Mouse (Mus musculus): Measurements from ENCODE around the gene Ap4e1. TPM values are rescaled to one million over a fixed set of nuclear protein-coding genes. Genes with fewer than 3 reads are reported as not detected.
A peak's percentile ranks its signal among the peaks of the same experiment; 100 is the strongest.
"Not testable (repeated sequence)": the region's sequence is repeated elsewhere in the genome, so short reads cannot be mapped to it uniquely, and the experiment has no call there.

Gene Ap4e1
- total RNA-seq, 2 experiments from 2014 or later = 8.3 to 9.1 TPM

DNA sequence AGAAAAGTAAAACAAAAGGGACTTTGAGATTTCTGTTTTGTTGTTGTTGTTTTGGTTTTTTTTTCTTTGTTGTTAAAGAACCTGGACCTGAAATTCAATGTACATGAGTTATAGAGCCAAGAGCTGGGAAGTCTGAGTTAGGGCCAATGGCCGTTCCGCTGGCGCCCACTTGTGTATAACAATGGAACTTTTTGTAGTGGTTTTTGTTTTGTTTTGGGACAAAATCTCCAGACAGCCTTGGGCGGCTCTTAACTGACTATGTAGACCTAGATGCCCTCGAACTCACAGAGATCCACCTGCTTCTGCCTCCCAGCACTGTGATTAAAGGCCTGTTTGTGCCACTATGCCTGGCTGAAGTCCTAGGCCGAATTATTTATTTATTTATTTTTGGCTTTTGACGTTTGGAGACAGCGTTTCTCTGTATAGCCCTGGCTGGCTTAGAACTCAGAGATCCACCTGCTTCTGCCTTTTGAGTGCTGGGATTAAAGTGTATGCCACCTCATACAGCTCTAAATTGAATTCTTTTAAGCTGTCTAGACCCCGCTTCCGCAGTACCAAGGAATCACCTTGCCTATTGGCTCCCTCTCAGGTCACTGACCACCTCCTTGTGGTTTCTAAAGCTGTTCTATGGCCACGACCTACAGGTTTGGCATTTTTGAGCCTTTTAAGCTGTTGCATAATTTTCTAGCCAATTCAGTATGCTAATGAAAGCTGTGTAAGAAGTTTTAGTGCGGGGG, 1.7 kb upstream of the Ap4e1 start:
- peak; percentile 73 for TF ChIP-seq CTCF (IDR thresholded peaks at IDR 0.05)

DNA sequence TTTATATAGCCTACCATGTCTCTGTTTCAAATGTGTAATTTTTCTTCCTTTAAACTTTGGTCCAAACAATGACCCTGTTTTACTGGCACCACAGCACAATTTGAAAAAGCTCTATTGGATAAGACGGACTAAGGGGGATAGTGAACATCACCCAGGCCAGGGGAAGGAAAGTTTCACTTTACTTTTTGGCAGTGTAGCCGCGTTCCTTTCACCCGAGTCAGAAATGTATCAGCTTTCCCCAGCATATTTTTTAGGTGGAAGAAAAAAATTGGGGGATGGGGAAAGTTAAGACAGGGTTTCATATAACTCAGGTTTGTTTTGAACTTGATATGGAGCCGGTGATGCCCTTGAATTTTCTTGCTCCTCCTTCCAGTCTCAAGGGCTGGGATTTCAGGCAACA, 1.0 kb upstream of the Ap4e1 start:
- Histone ChIP-seq H3K27ac (peak overlapping the region; percentile 89), H3K4me3 (no peak overlapping the region)
- intact Hi-C loops (cut with DNase I) = loop anchor here (5.0 kb wide), 2 partner anchors 225 to 415 kb away; partner anchors contain the start of gene Usp50
- peak; percentile 67 for DNase-seq
- no peak for TF ChIP-seq CTCF (IDR thresholded peaks at IDR 0.05)

More for the DNA sequence above, 1.7 kb upstream of the Ap4e1 start:
- peak overlapping the region; percentile 89 for H3K27ac ChIP-seq
- DNase-seq = peak; percentile 53
- intact Hi-C loops (cut with DNase I) = loop anchor here (5.0 kb wide), 2 partner anchors 225 to 415 kb away; partner anchors contain the start of gene Usp50
- peak overlapping the region; percentile 69 for H3K4me3 ChIP-seq

DNA sequence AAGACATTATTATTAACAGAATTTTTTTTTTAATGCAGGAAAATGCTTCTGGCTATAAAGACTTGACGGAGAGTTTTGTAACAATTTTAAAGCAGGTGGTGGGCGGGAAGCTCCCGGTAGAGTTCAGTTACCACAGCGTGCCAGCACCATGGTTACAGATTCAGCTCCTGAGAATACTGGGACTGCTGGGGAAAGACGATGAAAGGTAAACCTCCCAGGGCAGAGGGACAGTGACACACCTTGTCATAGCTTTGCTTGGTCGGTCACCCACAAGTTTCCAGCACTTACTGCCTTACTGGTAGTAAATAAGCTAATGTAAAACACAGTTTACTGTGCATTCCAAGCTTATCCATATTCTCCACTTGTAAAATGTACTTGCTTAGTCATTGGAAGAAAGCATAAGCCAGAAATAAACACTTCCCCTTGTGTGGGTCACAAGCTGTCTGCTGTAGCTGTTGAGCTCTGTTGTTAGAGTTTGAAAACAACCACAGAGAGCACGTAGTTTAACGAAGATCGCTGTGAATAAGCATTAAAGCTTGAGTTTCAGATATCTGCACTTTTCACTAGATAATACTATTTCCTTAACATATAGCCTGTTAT, 26.6 kb downstream of the Ap4e1 start:
- Histone ChIP-seq H3K4me3 (no peak overlapping the region), H3K27ac (no peak overlapping the region)
- no peak for TF ChIP-seq CTCF (IDR thresholded peaks at IDR 0.05)
- intact Hi-C loops (cut with DNase I) = no loop called here
- no peak for DNase-seq

DNA sequence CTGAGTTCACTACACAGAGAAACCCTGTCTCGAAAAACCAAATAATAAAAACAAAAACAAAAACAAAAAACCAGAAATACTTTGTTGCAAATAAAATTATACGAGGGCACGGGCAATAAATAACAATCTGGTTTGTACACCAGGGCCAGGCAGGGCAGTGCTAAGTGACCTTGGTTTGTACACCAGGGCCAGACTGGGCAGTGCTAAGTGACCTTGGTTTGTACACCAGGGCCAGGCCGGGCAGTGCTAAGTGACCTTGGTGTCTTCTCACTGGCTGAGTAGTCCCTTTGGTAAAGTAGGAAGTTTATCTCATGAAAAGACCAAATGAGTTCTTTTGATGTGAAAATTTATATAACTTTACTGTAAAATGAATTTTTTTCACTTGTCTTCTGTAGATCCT, 28.8 kb downstream of the Ap4e1 start:
- TF ChIP-seq CTCF (IDR thresholded peaks at IDR 0.05) = no peak
- intact Hi-C loops (cut with DNase I) = no loop called here
- DNase-seq = no peak
- no peak overlapping the region for H3K27ac ChIP-seq
- H3K4me3 ChIP-seq = no peak overlapping the region

DNA sequence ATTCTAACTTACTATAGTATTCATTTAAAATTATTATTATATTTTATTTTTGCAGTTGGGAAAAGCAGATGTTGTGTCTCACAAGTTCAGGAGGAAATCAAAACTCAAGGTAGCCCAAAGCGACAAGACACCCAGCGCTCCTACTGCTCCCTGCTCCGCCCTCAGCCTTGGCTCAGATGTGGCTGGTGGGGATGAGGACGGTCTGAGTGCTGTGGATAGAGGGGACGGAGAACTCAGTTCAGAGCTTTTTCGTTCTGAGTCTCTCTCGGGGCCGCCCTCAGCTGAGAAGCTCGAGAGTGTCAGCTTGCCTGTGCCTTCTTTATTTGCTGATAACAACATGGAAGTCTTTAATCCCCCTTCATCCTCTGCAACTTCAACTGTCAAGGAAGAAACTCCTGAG, 53.0 kb downstream of the Ap4e1 start:
- Histone ChIP-seq H3K4me3 (no peak overlapping the region), H3K27ac (no peak overlapping the region)
- TF ChIP-seq CTCF (IDR thresholded peaks at IDR 0.05) = no peak
- no peak for DNase-seq
- intact Hi-C loops (cut with DNase I) = no loop called here

DNA sequence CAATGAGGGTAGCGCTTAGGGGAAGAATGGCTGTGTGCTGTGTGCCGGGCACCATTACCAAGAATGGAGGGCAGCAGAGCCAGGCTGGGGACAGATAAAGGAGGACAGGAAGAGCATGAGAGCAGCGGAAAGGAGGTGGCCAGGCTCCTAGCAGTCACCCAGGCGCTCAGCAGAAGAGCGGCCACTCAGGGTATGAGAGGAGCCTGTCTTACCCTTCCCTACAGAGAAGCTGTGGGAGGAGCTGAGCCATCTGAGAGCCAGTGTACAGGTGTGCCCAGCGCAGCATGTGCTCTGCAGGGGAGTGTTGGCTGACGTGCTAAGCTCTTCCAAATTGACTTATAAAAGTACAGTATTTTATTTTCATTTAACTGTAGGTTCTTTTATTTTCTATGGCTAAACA, 60.3 kb downstream of the Ap4e1 start:
- DNase-seq = no peak
- H3K4me3 ChIP-seq = no peak overlapping the region
- intact Hi-C loops (cut with DNase I) = no loop called here
- TF ChIP-seq CTCF (IDR thresholded peaks at IDR 0.05) = no peak
- no peak overlapping the region for H3K27ac ChIP-seq

DNA sequence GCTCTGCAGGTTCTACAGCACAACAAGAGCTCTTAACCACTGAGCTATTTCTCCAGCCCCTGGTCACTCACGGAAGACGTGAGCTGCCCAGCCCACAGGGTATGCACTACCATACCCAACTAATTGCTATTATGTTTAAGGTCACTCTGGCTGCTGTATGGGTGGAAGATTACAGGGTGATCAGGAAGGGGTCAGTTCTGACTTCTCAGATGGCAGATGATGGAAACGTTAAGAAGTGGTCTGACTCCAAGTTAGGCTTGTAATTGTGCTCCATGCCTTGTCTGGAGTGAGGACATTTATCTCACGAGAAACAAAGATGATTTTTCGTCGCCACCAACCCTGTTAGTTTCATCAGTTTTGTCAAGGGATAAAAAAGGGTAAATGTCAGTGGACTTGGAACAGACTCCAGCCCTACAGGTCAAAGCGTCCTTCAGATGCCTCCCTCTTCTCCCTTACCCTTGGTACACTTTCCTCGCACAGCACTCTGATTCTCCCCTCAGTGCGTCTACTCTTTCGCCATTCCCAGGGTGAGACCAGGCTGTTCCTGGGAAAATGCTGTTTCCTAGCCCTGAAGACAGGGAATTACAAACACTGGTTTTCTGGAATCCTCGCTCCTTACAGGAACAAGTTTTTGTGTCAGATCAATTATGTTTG, 61.4 kb downstream of the Ap4e1 start:
- Histone ChIP-seq H3K27ac (peak overlapping the region; percentile 86), H3K4me3 (peak overlapping the region; percentile 78)
- TF ChIP-seq CTCF (IDR thresholded peaks at IDR 0.05) = no peak
- intact Hi-C loops (cut with DNase I) = loop anchor here (5.0 kb wide), 2 partner anchors 62 to 137 kb away; partner anchors contain the start of genes 1810024B03Rik, Ncaph and Snrnp200
- no peak for DNase-seq

DNA sequence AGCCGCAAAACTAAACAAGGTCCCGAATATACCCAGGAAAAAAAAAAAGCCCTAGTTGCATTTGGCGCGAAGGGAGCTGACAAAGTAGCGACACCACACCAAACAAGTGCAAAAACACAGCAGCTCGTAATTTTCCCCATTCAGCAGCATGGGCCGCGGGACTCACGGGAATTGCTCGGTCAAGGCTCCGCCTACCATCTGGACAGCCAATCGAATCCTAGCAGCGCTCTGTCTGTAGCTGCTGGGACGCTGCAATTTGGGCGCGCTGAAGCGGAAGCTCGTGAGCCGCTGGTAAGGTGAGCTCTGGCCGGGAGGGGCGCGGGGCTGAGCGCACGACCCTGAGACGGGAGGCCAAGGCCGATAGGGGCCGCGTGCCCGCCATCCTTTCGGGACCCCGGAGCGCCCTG, 61.9 kb downstream of the Ap4e1 start, which contains the start of gene Blvra:
Gene Blvra, plus strand, starts transcription at position 231 of the 407 bp plus-strand sequence.
- peak; percentile 92 for DNase-seq
- TF ChIP-seq CTCF (IDR thresholded peaks at IDR 0.05) = peak; percentile 13; the same call in 1 of the 2 replicates
- peak within 1 kb of the TSS; percentile 86 for H3K27ac ChIP-seq
- H3K4me3 ChIP-seq = peak within 1 kb of the TSS; percentile 78
- intact Hi-C loops (cut with DNase I) = loop anchor here (5.0 kb wide), 2 partner anchors 62 to 137 kb away; partner anchors contain the start of genes 1810024B03Rik, Ncaph and Snrnp200

DNA sequence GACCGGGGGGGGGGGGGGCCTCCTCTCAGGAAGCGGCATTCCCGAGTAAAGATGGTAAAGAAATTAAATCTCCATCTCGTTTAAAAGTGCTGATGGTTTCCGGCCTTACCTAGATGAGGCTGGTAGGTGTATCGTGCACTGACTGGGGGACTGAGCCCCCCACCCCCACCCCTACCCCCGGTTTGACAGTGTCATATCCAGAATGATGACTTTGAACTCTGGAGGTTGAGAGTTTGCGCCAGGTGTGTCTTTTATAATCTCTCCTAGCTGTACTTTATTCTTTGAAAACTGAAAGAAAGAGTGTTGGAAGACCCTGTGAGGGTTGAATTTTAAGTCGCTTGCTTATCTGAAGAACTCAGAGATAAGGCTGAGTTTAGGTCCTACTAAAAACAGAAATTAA, 62.4 kb downstream of the Ap4e1 start:
- intact Hi-C loops (cut with DNase I) = loop anchor here (5.0 kb wide), 2 partner anchors 61 to 136 kb away; partner anchors contain the start of genes 1810024B03Rik, Ncaph and Snrnp200
- Histone ChIP-seq H3K27ac (peak overlapping the region; percentile 86), H3K4me3 (peak overlapping the region; percentile 78)
- TF ChIP-seq CTCF (IDR thresholded peaks at IDR 0.05) = no peak
- no peak for DNase-seq

DNA sequence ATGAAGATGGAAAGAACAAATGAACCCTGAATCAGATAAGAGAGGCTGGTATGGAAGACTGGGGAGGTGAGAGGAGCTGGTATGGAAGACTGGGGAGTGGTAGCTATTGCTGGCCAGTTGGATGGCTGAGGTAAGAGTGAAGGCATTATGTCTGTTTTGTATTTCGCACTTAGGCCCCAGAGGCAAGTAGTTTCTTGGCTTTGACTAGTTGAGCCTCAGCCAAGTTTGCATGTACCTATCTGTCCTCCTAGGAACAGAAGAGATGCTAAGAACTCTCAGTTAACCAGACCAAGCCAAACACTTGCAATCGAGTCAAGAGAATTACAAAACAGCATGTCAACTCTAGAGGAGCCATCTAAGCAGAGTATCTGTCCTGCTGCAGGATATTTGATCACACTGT, 65.6 kb downstream of the Ap4e1 start:
- no peak overlapping the region for H3K4me3 ChIP-seq
- intact Hi-C loops (cut with DNase I) = loop anchor here (5.0 kb wide), 2 partner anchors 58 to 133 kb away; partner anchors contain the start of genes 1810024B03Rik, Ncaph and Snrnp200
- H3K27ac ChIP-seq = no peak overlapping the region
- DNase-seq = no peak
- TF ChIP-seq CTCF (IDR thresholded peaks at IDR 0.05) = no peak

DNA sequence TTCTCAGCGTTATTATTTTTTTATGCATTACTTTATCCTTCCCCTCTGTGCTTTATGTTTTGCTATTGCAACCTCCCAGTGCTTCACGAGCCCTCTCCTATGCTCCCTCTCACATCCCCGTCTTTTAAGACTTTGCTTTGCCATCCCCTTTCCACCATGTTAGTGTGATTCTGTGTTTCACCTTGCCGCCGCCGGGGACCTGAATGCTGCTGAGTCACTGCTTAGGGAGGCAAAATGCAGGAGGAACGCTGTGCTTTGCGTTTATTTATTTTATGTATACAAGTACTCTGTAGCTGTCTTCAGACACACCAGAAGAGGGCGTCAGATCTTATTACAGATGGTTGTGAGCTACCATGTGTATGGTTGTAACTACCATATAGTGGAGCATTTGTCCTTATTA, 69.1 kb downstream of the Ap4e1 start:
- Histone ChIP-seq H3K4me3 (no peak overlapping the region), H3K27ac (no peak overlapping the region)
- intact Hi-C loops (cut with DNase I) = no loop called here
- no peak for DNase-seq
- TF ChIP-seq CTCF (IDR thresholded peaks at IDR 0.05) = no peak

DNA sequence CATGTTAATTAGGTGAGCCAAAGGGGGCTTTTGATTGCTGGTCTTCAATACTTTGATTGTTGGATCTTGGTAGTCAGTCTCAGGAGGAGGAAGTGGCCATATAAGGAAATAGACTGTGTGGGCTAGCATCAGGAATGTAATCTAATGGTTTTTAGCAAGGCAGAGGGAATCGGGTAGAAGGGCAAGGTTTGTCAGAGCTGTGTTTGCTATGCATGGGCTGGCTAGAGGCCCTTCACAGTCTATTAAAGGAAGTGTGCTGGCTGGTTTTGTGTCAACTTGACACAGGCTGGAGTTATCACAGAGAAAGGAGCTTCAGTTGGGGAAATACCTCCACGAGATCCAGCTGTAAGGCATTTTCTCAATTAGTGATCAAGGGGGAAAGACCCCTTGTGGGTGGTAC, 70.5 kb downstream of the Ap4e1 start:
- DNase-seq; H3K4me3 ChIP-seq; H3K27ac ChIP-seq; intact Hi-C loops (cut with DNase I): not testable (repeated sequence)
